Mouse (Mus musculus) spleen, embryonic (tissue): ENCODE measurements around the gene Emp2.

Experiments
- CTCF ChIA-PET: fragments of 350-600 bp; sonication (Branson Sonifier 250); formaldehyde crosslinking; loops from one replicate; lab custom pipeline; 2022; lab: Charles Lee

Emp2 gene

DNA sequence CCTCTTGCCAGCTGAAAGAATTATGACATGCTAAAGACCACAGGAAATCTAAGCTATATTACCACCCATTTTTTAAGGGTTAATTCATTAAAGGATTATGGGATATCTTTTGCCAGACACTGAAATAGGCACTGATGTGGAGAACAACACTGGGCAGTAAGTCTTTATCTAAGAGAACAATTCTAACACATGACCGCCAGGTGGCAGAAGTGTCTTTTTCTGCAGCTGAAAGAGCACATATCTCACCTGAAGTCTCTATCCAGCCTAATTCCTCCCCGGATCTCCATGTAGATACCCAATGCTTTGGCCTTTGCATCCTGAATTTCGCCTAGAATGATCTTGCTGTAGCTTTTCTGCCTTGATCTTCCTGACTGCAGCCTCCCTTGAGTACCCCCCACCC, 41.5 kb downstream of the Emp2 start:
- CTCF ChIA-PET: interaction anchor here (0.8 kb wide), 1 partner anchor 127 kb away, joined by 3 read pairs; no protein-coding TSS in a partner anchor

DNA sequence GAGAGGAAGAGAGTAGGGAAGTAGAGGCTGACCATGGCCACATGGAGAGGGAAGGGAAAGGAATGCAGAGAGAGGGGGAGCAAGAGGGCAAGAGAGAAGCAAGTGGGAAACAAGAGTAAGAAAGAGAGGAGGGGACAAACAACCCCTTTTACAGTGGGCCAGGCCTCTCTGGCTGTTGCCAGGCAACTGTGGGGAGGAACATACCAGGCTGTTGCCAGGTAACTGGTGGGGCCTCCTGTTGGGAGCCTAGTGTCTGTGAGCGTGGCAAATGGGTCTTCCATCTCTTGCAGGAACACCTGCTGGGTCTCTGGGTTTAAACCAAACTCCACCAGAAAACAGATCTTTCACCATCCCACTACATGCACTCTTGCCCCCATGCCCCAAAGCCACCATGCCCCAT, 59.8 kb downstream of the Emp2 start:
- CTCF ChIA-PET: no interaction called here

DNA sequence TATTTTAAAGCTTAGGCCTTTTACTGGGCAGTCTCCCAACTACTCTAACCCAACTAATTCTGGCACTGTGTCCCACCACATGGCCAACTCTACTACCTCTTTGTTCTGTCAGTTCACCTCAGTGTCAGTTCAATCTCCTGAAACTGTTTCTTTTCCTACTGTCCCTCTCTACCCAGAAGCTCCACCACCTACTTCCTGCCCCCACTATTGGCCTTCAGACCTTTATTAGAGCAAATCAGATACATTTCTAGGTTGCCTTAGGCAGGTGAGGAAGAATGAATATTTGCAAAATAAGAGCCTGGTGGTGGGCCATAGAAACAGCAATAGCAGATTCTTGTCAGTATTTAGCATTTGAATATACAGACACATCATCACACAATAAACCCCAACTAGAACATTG, 77.2 kb downstream of the Emp2 start:
- CTCF ChIA-PET: no interaction called here
